Mouse (Mus musculus): Measurements from ENCODE around the gene Acot7.

DNA sequence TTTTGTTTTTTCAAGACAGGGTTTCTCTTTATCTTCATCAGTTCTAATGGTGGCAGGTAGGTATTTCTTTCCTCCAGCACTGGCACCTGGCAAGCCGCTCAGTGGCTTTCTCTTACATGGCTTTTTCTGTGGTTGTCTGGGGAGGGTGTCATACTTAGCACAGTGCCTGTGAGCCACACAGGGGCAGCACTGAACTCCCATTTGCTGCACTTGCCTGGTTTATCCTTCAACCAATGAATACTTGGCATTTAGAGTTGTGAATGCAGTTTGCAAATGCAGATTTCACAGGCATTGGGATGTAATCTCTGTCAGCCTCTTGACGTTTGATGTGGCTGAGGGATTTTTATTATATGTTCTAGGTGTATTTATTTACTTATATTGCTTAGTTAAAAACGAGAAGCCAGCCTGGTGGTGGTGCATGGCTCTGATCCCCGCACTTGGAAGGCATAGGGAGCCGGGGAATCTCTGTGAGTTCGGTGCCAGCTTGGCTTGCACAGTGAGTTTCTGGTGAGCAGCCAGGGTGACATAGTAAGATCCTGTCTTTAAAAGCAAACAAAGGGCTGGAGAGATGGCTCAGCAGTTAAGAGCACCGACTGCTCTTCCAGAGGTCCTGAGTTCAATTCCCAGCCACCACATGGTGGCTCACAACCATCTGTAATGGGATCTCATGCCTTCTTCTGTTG, 6.6 kb downstream of the Acot7 start:
- TF ChIP-seq CTCF (IDR thresholded peaks at IDR 0.05; ENCODE audit: borderline replicate concordance, extremely low read depth, insufficient read depth, insufficient read length) (peak; percentile 32; the same call in 1 of the 2 replicates), POLR2A (IDR thresholded peaks at IDR 0.05; ENCODE audit: borderline replicate concordance, extremely low read depth, insufficient read depth, insufficient read length, poor library complexity, severe bottlenecking) (no peak)
